Comparison of ENCODE assay signal across 8 mouse cellular contexts in genomic region chr10:102158809-102159208, GRCm38 (mm10).
DNase-seq lines count a peak whose midpoint lies in the region; ATAC-seq and TF ChIP-seq lines count a peak whose summit lies in the region.

No protein-coding gene starts in this region.

- no peaks in the 10 kb centered on the region for H3K27me3 ChIP-seq in embryonic facial prominence, embryonic 14.5 days (replicated peaks; ENCODE audit: control insufficient read depth, insufficient read depth, low read length)
- H3K27me3 ChIP-seq in intestine, postnatal 0 days (replicated peaks; ENCODE audit: control insufficient read depth, insufficient read depth, low read length): no peaks in the 10 kb centered on the region
- no peaks in the 10 kb centered on the region for H3K27me3 ChIP-seq in midbrain, embryonic 12.5 days
- no peaks in the 10 kb centered on the region for H3K27me3 ChIP-seq in thymus, adult 2 months (ENCODE audit: control insufficient read depth, insufficient read depth, low read length)

- no peak overlapping the region for H3K9ac ChIP-seq in embryonic facial prominence, embryonic 14.5 days (ENCODE audit: low read depth, low read length)
- H3K9ac ChIP-seq in intestine, postnatal 0 days (ENCODE audit: low read depth, low read length): no peak overlapping the region
- peak overlapping the region; percentile 28; the same call in 1 of the 2 replicates for H3K9ac ChIP-seq in midbrain, embryonic 12.5 days (replicated peaks)

- H3K36me3 ChIP-seq in embryonic facial prominence, embryonic 14.5 days (ENCODE audit: control insufficient read depth, insufficient read depth, low read length): no peaks in the 10 kb centered on the region
- no peaks in the 10 kb centered on the region for H3K36me3 ChIP-seq in intestine, postnatal 0 days (ENCODE audit: control insufficient read depth, insufficient read depth)
- H3K36me3 ChIP-seq in midbrain, embryonic 12.5 days: no peaks in the 10 kb centered on the region
- H3K36me3 ChIP-seq in thymus, adult 2 months (ENCODE audit: control insufficient read depth, insufficient read depth, low read length): no peaks in the 10 kb centered on the region

- TF ChIP-seq POLR2A in thymus, adult 2 months (IDR thresholded peaks at IDR 0.05; ENCODE audit: control insufficient read depth, extremely low read depth, insufficient read depth, low read length, poor library complexity): no peak

- no peaks in the 10 kb centered on the region for H3K4me1 ChIP-seq in embryonic facial prominence, embryonic 14.5 days (ENCODE audit: control insufficient read depth, insufficient read depth, low read length)
- no peaks in the 10 kb centered on the region for H3K4me1 ChIP-seq in intestine, postnatal 0 days (replicated peaks; ENCODE audit: control insufficient read depth, insufficient read depth, low read length)
- no peaks in the 10 kb centered on the region for H3K4me1 ChIP-seq in midbrain, embryonic 12.5 days
- H3K4me1 ChIP-seq in thymus, adult 2 months (replicated peaks; ENCODE audit: control insufficient read depth, insufficient read depth, low read length): no peaks in the 10 kb centered on the region

- no peak for TF ChIP-seq CTCF in intestine, postnatal 0 days (IDR thresholded peaks at IDR 0.05; ENCODE audit: low read depth)
- TF ChIP-seq CTCF in thymus, adult 2 months (IDR thresholded peaks at IDR 0.05; ENCODE audit: borderline replicate concordance, control insufficient read depth, extremely low read depth, insufficient read depth, low read length, poor library complexity): no peak

- H3K4me2 ChIP-seq in embryonic facial prominence, embryonic 14.5 days (ENCODE audit: low read depth, low read length): peak overlapping the region; percentile 39
- peak overlapping the region; percentile 35 for H3K4me2 ChIP-seq in intestine, postnatal 0 days (replicated peaks; ENCODE audit: low read depth)
- H3K4me2 ChIP-seq in midbrain, embryonic 12.5 days (replicated peaks): peak overlapping the region; percentile 30

- WGBS in embryonic facial prominence, embryonic 14.5 days: 28% methylated on average over 12 of the region's 12 CpGs
- 8% methylated on average over 12 of the region's 12 CpGs for WGBS in intestine, postnatal 0 days
- WGBS in midbrain, embryonic 12.5 days: 34% methylated on average over 12 of the region's 12 CpGs
- WGBS in thymus, adult 2 months: 65% methylated on average over 12 of the region's 12 CpGs

- peak; percentile 11 for DNase-seq in layer of hippocampus, adult 11-12 months (ENCODE audit: low spot score)
- no peak for DNase-seq in layer of hippocampus, adult 9-11 months
- peak; percentile 26 for DNase-seq in embryonic facial prominence, embryonic 14.5 days (ENCODE audit: low spot score)
- DNase-seq in thymus, adult 2 months: no peak
- DNase-seq in urinary bladder, postnatal 4 days (ENCODE audit: low spot score in 2 of 2): no peak
- DNase-seq in B cell, adult 2 months: no peak

- no peaks in the 10 kb centered on the region for H3K9me3 ChIP-seq in embryonic facial prominence, embryonic 14.5 days (ENCODE audit: control insufficient read depth, low read length)
- H3K9me3 ChIP-seq in intestine, postnatal 0 days (ENCODE audit: control insufficient read depth): no peaks in the 10 kb centered on the region
- H3K9me3 ChIP-seq in midbrain, embryonic 12.5 days: no peaks in the 10 kb centered on the region

- H3K4me3 ChIP-seq in embryonic facial prominence, embryonic 14.5 days (ENCODE audit: low read depth, low read length): peak overlapping the region; percentile 13; the same call in 1 of the 2 replicates
- H3K4me3 ChIP-seq in intestine, postnatal 0 days (ENCODE audit: low read depth, low read length): no peak overlapping the region
- peak overlapping the region; percentile 26 for H3K4me3 ChIP-seq in midbrain, embryonic 12.5 days
- no peak overlapping the region for H3K4me3 ChIP-seq in thymus, adult 2 months (ENCODE audit: control insufficient read depth, insufficient read depth, low read length)

- H3K27ac ChIP-seq in embryonic facial prominence, embryonic 14.5 days (replicated peaks; ENCODE audit: low read depth, low read length): no peak overlapping the region
- no peak overlapping the region for H3K27ac ChIP-seq in intestine, postnatal 0 days (ENCODE audit: low read depth, low read length)
- no peak overlapping the region for H3K27ac ChIP-seq in midbrain, embryonic 12.5 days (replicated peaks)
- H3K27ac ChIP-seq in thymus, adult 2 months (ENCODE audit: control insufficient read depth, insufficient read depth, low read length): no peak overlapping the region

- peak; percentile 30; the same call in 1 of the 2 replicates for ATAC-seq in embryonic facial prominence, embryonic 14.5 days (ENCODE audit: low read depth)
- ATAC-seq in intestine, postnatal 0 days: no peak
- peak; percentile 59; the same call in 1 of the 2 replicates for ATAC-seq in midbrain, embryonic 12.5 days (ENCODE audit: low FRiP score, low read depth)

Comparison
In these comparisons a context has a peak if more than half of its experiments do, and no peak if none do; other contexts are left out.
1. DNase-seq: peak in layer of hippocampus, adult 11-12 months (single experiment) and embryonic facial prominence, embryonic 14.5 days (single experiment); none in layer of hippocampus, adult 9-11 months (single experiment), thymus, adult 2 months (single experiment), urinary bladder, postnatal 4 days (0 of 2) and B cell, adult 2 months (0 of 2).
2. H3K4me3 ChIP-seq: peak in embryonic facial prominence, embryonic 14.5 days (single experiment) and midbrain, embryonic 12.5 days (single experiment); none in intestine, postnatal 0 days (single experiment) and thymus, adult 2 months (single experiment).
3. Peak in every context shown above with its lines, with median percentiles within 50 percentile points of each other: H3K4me2 ChIP-seq.